Mouse (Mus musculus) spleen, postnatal 10 days (tissue): ENCODE data around the gene 4930467E23Rik.
"Not testable (repeated sequence)": the region's sequence is repeated elsewhere in the genome, so short reads cannot be mapped to it uniquely, and the experiment has no call there.

Experiments used
- DNase-seq, 2 experiments: peaks; one replicate each; pipeline ENCODE4 v3.0.0; 2021 to 2022; ENCODE audit warnings: low spot score in 2 of 2

The 4930467E23Rik gene

GRCm38 (mm10) chr8:19781328-19782114 lies 52.1 kb downstream of the 4930467E23Rik start:
- DNase-seq = peak in 1 of 2 experiments; percentile 27

GRCm38 (mm10) chr8:19782736-19783135 lies 53.4 kb downstream of the 4930467E23Rik start:
- peak in 1 of 2 experiments; percentile 19 for DNase-seq

GRCm38 (mm10) chr8:19783860-19784259 lies 54.5 kb downstream of the 4930467E23Rik start:
- DNase-seq = not testable (repeated sequence)

- peak; percentile 91 to 100 for DNase-seq
Observed at GRCm38 (mm10) chr8:19784554-19785364, 55.4 kb downstream of the 4930467E23Rik start.

GRCm38 (mm10) chr8:19792696-19793095 lies 63.3 kb downstream of the 4930467E23Rik start:
- DNase-seq = not testable (repeated sequence)
